Mouse (Mus musculus) thymus, postnatal 10 days (tissue): ENCODE results near the gene Ccdc114.
A peak's percentile ranks its signal among the peaks of the same experiment; 100 is the strongest.
"Not testable (repeated sequence)": the region's sequence is repeated elsewhere in the genome, so short reads cannot be mapped to it uniquely, and the experiment has no call there.

ENCODE experiments used
- DNase-seq, 2 experiments: peaks; one replicate each; pipeline ENCODE4 v3.0.0; 2021; ENCODE audit warnings: low spot score in 2 of 2

Gene Ccdc114

GRCm38 (mm10) chr7:45917926-45918325 lies 5.9 kb upstream of the Ccdc114 start:
- peak in 1 of 2 experiments; percentile 21 for DNase-seq

GRCm38 (mm10) chr7:45919083-45919671 lies 4.7 kb upstream of the Ccdc114 start:
- DNase-seq: peak; percentile 26 to 41

- DNase-seq: no peak
Measured at GRCm38 (mm10) chr7:45919761-45920160, 4.1 kb upstream of the Ccdc114 start.

- peak; percentile 26 to 28 for DNase-seq
Measured at GRCm38 (mm10) chr7:45920583-45921241, 3.2 kb upstream of the Ccdc114 start.

GRCm38 (mm10) chr7:45921242-45921621 lies 2.6 kb upstream of the Ccdc114 start, which contains the start of gene Emp3:
Gene Emp3 (minus strand): TSS chr7:45921404.
- DNase-seq: peak; percentile 68 to 71

- DNase-seq: no peak
Measured at GRCm38 (mm10) chr7:45921950-45922600, 1.8 kb upstream of the Ccdc114 start.

- DNase-seq: peak; percentile 94
Measured at GRCm38 (mm10) chr7:45922928-45923761, 727 bp upstream of the Ccdc114 start.

GRCm38 (mm10) chr7:45924429-45924816 lies 551 bp downstream of the Ccdc114 start:
- peak; percentile 55 to 73 for DNase-seq

GRCm38 (mm10) chr7:45928626-45929295 lies 4.9 kb downstream of the Ccdc114 start:
- no peak for DNase-seq

- no peak for DNase-seq
Measured at GRCm38 (mm10) chr7:45929688-45930087, 5.8 kb downstream of the Ccdc114 start.

GRCm38 (mm10) chr7:45933766-45934165 lies 9.9 kb downstream of the Ccdc114 start:
- not testable (repeated sequence) for DNase-seq

- peak; percentile 57 to 82 for DNase-seq
Measured at GRCm38 (mm10) chr7:45935114-45935513, 11.2 kb downstream of the Ccdc114 start.

- DNase-seq: no peak
Measured at GRCm38 (mm10) chr7:45939836-45940235, 16.0 kb downstream of the Ccdc114 start.

GRCm38 (mm10) chr7:45941986-45942385 lies 18.1 kb downstream of the Ccdc114 start:
- DNase-seq: no peak

- not testable (repeated sequence) for DNase-seq
Measured at GRCm38 (mm10) chr7:45943280-45943679, 19.4 kb downstream of the Ccdc114 start.

GRCm38 (mm10) chr7:45949061-45949460 lies 25.2 kb downstream of the Ccdc114 start:
- DNase-seq: no peak

- DNase-seq: no peak
Measured at GRCm38 (mm10) chr7:45956611-45957010, 32.7 kb downstream of the Ccdc114 start.

GRCm38 (mm10) chr7:45971831-45972723 lies 48.2 kb downstream of the Ccdc114 start:
- no peak for DNase-seq

GRCm38 (mm10) chr7:45973271-45973687 lies 49.4 kb downstream of the Ccdc114 start:
- no peak for DNase-seq

- no peak for DNase-seq
Measured at GRCm38 (mm10) chr7:45974103-45974502, 50.2 kb downstream of the Ccdc114 start.
